Mouse (Mus musculus) ES-Bruce4 (cell line): ENCODE data around the gene Apol8.
"Not testable (repeated sequence)": the region's sequence is repeated elsewhere in the genome, so short reads cannot be mapped to it uniquely, and the experiment has no call there.

Experiments used
- CTCF ChIP-seq: IDR thresholded peaks from one replicate; pipeline ENCODE4 v1.8.1; 2011; ENCODE audit warnings: low read depth, low read length
- EP300 ChIP-seq: IDR thresholded peaks from 2 replicates; pipeline ENCODE4 v1.6.1; 2011; ENCODE audit warnings: low read depth, low read length; ENCODE audit not compliant: insufficient read depth
- POLR2A ChIP-seq: IDR thresholded peaks from one replicate; pipeline ENCODE4 v1.8.1; 2011; ENCODE audit warnings: low read length; ENCODE audit not compliant: insufficient read depth

GRCm38 (mm10) chr15:77725393-77726020 lies 31.3 kb downstream of the Apol8 start:
- not testable (repeated sequence) for TF ChIP-seq EP300, CTCF, POLR2A
